Mouse (Mus musculus) lung, postnatal 10 days (tissue): Measurements from ENCODE around the gene Wdr49.
"Not testable (repeated sequence)": the region's sequence is repeated elsewhere in the genome, so short reads cannot be mapped to it uniquely, and the experiment has no call there.

Experiments used
- DNase-seq: peaks from one replicate; pipeline ENCODE4 v3.0.0; 2021

Wdr49 gene

GRCm38 (mm10) chr3:75299464-75299863, 182.5 kb downstream of the Wdr49 start:
- DNase-seq, result not testable (repeated sequence)

GRCm38 (mm10) chr3:75297758-75298111, 184.2 kb downstream of the Wdr49 start:
- DNase-seq, result no peak

- no peak for DNase-seq
Observed at GRCm38 (mm10) chr3:75297026-75297757, 184.8 kb downstream of the Wdr49 start.

GRCm38 (mm10) chr3:75293243-75293642, 188.7 kb downstream of the Wdr49 start:
- no peak for DNase-seq

- no peak for DNase-seq
Observed at GRCm38 (mm10) chr3:75277455-75277854, 204.5 kb downstream of the Wdr49 start.

GRCm38 (mm10) chr3:75276522-75276921, 205.4 kb downstream of the Wdr49 start:
- no peak for DNase-seq

GRCm38 (mm10) chr3:75275127-75275526, 206.8 kb downstream of the Wdr49 start:
- no peak for DNase-seq

GRCm38 (mm10) chr3:75269978-75270377, 212.0 kb downstream of the Wdr49 start, which contains the start of gene Serpini2:
Gene Serpini2, minus strand, starts transcription at chr3:75270078.
- no peak for DNase-seq

GRCm38 (mm10) chr3:75259356-75259755, 222.6 kb downstream of the Wdr49 start:
- DNase-seq, result no peak
